ENCODE assay signal across 8 mouse cellular contexts in the genomic region with DNA sequence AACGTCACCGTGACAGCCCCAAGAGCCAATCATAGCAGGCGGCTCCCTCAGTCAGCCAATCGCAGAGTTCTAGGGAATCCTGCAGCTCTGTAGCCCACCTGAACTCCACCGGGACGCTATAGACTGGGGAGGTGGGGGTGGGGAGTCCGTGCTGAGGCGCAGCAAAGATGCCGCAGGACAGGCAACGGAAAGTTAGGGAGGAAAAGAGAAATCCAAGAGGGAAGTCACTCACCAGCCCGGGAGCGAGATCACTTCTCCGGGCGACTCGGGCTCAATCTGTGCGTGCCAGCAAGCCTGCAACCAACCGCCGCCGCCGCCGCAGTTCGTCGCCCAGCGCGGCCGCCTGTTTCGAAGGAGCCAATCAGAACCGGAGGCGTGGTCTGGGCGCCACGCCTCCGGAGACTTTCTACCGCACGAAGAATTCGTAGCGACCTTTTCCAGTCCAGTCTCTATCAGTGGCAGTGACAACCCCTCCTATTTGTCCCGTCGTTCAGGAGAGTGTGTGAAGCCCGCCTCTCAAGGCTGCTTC. TPM values are rescaled to one million over a fixed set of nuclear protein-coding genes. Genes with fewer than 3 reads are reported as not detected.
DNase-seq lines count a peak whose midpoint lies in the region; ATAC-seq lines count a peak whose summit lies in the region.

Gene Gas2l3, minus strand, starts transcription at position 345 of the 529 bp plus-strand sequence.

- under 1% methylated on average over 39 of the region's 39 CpGs for WGBS in hindbrain, embryonic 14.5 days

- no peaks in the 10 kb centered on the region for H3K4me1 ChIP-seq in hindbrain, embryonic 14.5 days (replicated peaks; ENCODE audit: control insufficient read depth, insufficient read depth, low read length)

- peak within 1 kb of the TSS; percentile 94 for H3K4me2 ChIP-seq in hindbrain, embryonic 14.5 days (replicated peaks)

- H3K9me3 ChIP-seq in hindbrain, embryonic 14.5 days (ENCODE audit: control insufficient read depth, low read length), result no peaks in the 10 kb centered on the region

- H3K9ac ChIP-seq in hindbrain, embryonic 14.5 days, result peak within 1 kb of the TSS; percentile 59

- peak within 1 kb of the TSS; percentile 45; the same call in 1 of the 2 replicates for H3K27ac ChIP-seq in hindbrain, embryonic 14.5 days

- peak; percentile 71 for DNase-seq in T-cell, adult 2 months (ENCODE audit: low spot score)
- peak; percentile 81 to 87 for DNase-seq in cerebellum, postnatal 25 days
- peak; percentile 59 to 62 for DNase-seq in frontal cortex, postnatal 25 days (ENCODE audit: low spot score in 2 of 2)
- DNase-seq in hindbrain, embryonic 14.5 days (ENCODE audit: low spot score), result peak; percentile 84
- peak; percentile 62 to 71 for DNase-seq in layer of hippocampus, postnatal 25 days (ENCODE audit: extremely low spot score in 1 of 2, low spot score in 1 of 2)
- DNase-seq in lung, postnatal 14 days, result peak; percentile 81
- peak; percentile 86 for DNase-seq in ovary, postnatal 36 days (ENCODE audit: low spot score)
- peak; percentile 87 for DNase-seq in thymus, postnatal 14 days

- peak within 1 kb of the TSS; percentile 65 for H3K4me3 ChIP-seq in hindbrain, embryonic 14.5 days (replicated peaks; ENCODE audit: low read length)

- ATAC-seq in hindbrain, embryonic 14.5 days (ENCODE audit: low FRiP score), result peak; percentile 97

- no peaks in the 10 kb centered on the region for H3K36me3 ChIP-seq in hindbrain, embryonic 14.5 days (replicated peaks; ENCODE audit: control insufficient read depth, insufficient read depth)

- H3K27me3 ChIP-seq in hindbrain, embryonic 14.5 days (ENCODE audit: control insufficient read depth, insufficient read depth, low read length), result peaks cover 30% of the 10 kb centered on the region

RNA-seq across cellular contexts. Expression of gene Gas2l3, which starts in this region (rescaled TPM):
- 5.8 and 6.3 TPM in 2 replicates for polyA plus RNA-seq in hindbrain, embryonic 14.5 days (2014; fragmentation: Nextera tagmentation; extraction: Ambion mirVana)
- 1 to 10 TPM; 2.1 to 2.3 TPM for total RNA-seq in layer of hippocampus, postnatal 25 days (2021)

Comparison
In these comparisons a context has a peak if more than half of its experiments do, and no peak if none do; other contexts are left out.
1. Peak in every context shown above with its lines: DNase-seq, ATAC-seq, H3K4me3 ChIP-seq and H3K27ac ChIP-seq.